Mouse (Mus musculus): Measurements from ENCODE around the gene Armc7.

DNA sequence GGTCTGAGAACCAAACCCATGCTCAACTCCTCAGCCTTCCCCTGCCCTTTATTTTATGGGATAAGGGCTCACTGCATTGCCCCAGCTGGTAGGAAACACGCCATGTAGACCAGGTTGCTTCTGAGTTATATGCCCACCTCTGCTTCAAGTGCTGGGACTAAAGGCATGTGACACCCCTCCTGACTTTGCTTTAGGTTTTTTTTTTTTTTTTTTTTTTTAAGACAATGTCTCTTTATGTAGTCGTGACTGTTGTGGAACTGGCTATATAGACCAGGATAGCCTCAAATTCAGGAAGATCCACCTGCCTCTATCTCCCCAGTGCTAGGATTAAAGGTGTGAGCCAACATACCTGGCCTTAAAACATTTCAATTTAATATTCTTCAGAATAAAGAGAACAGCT is 47.2 kb downstream of the Armc7 start:
- no peak for TF ChIP-seq CTCF (IDR thresholded peaks at IDR 0.05; ENCODE audit: borderline replicate concordance, insufficient read depth, low read depth, low read length)
- TF ChIP-seq POLR2A (IDR thresholded peaks at IDR 0.05; ENCODE audit: borderline replicate concordance, insufficient read depth, low read length), result no peak

Data from cerebellum, adult 2 months (tissue).